Mouse (Mus musculus): Measurements from ENCODE around the gene Erf.
A peak's percentile ranks its signal among the peaks of the same experiment; 100 is the strongest.

Gene Erf

DNA sequence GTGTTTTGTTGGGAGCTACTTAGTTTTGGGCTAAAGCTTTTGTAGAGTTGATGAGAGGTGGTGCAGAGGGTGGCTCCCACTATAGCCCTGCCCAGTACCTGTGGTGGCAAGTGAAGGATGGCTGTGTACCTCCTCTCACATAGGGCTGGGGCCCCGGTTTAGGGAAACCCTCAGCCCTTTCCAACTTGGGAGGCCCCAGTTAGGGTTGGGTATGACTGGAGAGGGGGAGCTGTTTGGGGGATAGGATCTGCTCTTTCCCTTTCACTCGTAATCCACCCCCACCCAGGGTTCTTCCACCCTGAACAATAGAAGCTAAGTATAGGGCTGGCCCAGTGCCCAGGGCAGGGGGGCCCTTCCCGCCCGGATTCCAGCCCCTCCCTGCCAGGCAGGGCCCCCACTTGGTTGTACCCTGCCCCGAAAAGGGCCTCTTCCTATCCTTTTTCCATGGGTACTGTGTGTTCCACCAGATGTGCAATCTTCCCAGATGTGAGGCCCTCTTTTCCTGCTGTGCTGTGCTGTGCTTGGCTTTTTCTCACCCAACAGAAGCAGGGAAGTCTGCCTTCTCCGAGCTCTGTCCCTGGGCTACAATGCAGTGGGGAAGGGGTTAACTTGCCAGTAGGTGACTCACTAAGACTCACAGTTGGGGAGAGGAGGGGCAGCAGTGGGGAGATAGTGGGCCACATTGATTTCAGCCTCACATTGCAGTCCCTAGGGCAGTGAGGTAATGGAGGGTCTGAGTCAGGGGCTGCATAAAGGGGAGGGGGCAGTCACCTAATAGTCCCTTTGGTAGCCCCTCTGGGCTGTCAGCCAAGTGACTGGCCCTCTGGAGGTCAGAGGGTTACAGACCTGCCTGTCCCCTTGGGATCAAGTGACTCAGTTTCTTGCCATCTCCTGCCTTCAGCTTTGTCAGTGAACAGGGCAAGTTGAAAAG, 29.6 kb upstream of the Erf start:
- no peak for DNase-seq (ENCODE audit: low spot score)

DNA sequence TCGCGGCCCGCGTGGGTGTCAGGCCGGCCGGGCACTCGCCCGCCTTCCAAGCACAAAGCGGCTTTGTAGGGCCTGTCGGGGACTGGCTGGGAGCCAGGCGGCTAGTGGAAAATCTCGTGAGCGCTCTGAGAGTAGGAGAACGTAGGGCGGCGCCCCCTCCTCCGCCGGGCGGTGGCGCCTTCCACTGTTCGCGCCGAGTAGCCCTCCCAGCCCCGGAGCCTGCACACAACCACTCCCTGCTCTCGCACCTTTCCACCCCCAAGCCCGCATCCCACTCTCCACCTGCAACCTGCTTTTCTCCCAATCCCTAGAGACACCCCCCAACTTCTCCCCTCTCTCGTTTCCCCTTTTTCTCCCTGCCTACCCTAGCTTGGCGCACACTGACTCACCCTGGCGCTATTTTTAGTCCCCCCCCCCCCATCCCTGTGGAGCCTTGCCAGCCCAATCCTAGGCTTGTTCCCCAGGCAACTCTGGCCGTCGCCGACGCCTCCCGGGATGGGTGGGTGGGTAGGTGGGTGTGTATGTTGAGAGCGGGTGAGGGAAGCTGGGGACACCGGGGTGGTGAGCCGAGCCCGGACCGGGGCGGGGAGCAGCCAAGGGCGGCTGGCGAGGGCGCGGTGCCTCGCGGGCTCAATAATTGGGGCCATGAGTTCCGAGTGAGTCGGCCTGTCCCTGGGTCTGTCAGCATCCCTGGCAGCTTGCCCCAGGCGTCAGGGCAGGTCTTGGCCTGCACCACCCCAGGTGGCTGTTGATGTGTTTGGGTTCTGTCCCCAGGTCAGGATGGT, 28.7 kb upstream of the Erf start:
- peak; percentile 91 for DNase-seq (ENCODE audit: low spot score)

DNA sequence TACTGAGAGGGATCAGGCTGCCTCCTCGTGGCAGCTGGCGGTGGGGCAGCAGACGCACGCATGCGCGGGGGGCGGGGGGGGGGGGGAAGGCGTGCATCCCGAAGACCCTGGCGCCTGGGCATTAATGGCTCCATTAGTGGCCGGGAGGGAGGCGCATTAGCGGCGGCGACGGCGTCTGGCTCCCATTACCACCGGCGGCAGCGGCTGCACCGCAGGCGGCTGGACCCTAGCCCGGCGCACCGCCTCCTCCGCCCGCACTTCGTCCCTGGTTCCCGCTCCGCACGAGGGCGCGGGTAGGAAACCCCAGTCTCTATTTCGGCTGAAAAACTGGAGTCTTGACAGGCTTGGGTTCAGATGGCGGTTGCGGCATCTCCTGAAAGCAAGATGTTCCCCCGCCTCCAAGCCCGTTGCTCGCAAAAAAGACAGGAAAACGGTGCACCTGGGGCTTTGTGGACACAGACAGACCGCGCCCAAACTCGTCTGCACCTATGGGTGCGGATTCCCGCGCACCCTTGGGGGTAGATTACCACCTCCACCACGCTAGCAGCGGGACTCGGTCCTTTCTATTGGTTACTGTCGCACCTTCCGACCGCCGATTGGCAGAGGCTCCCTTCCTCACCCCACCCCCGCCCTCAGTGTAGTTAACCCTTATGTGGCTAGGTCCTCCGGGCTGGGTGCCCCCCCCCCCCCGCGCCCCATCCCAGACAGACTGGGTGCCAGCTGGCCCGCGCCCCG, 27.9 kb upstream of the Erf start:
- DNase-seq (ENCODE audit: low spot score) = peak; percentile 86

GRCm38 (mm10) chr7:25277998-25278340, 27.4 kb upstream of the Erf start:
- no peak for DNase-seq (ENCODE audit: low spot score)

GRCm38 (mm10) chr7:25277405-25277804, 26.8 kb upstream of the Erf start:
- DNase-seq (ENCODE audit: low spot score) = no peak

GRCm38 (mm10) chr7:25275555-25276298, 25.2 kb upstream of the Erf start:
- DNase-seq (ENCODE audit: low spot score) = no peak

DNA sequence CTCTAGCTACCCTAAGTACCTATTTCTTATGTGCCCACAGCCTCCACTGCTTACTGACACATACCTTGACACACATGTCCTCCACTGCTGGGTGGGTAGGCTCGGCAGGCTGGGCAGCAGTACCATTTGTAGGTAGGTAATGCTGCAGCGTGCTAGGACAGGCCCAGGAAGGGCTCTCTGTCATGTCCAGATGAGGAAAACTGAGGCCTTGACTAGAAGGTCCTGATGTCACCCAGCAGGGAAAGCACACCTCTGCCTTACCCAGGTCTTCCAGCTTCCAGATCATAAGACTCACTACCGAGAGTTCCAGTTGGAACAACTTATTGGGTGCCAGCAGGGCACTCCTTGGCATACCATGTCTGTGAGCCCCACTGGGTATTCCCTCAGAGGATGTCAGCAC, 24.4 kb upstream of the Erf start:
- no peak for DNase-seq (ENCODE audit: low spot score)

DNA sequence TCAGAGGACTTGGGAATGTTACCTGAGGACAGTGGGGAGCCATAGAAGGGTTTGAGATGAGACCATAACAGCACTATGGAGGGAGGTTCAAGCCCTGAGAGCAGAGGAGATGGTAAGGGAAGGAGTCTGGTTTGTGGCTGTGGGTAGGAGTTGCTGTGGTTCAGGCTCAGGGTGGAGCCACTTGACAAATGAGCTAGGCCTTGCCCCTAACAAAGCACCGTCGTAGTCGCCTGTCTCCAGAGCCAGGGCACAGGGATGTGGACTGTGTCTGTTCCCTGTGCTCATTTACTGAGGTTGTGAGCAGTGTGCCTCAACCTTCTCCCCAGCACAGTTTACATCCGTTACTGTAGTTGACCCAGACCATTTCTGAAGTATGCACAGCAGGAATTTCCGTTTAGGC, 24.0 kb upstream of the Erf start:
- no peak for DNase-seq (ENCODE audit: low spot score)

DNA sequence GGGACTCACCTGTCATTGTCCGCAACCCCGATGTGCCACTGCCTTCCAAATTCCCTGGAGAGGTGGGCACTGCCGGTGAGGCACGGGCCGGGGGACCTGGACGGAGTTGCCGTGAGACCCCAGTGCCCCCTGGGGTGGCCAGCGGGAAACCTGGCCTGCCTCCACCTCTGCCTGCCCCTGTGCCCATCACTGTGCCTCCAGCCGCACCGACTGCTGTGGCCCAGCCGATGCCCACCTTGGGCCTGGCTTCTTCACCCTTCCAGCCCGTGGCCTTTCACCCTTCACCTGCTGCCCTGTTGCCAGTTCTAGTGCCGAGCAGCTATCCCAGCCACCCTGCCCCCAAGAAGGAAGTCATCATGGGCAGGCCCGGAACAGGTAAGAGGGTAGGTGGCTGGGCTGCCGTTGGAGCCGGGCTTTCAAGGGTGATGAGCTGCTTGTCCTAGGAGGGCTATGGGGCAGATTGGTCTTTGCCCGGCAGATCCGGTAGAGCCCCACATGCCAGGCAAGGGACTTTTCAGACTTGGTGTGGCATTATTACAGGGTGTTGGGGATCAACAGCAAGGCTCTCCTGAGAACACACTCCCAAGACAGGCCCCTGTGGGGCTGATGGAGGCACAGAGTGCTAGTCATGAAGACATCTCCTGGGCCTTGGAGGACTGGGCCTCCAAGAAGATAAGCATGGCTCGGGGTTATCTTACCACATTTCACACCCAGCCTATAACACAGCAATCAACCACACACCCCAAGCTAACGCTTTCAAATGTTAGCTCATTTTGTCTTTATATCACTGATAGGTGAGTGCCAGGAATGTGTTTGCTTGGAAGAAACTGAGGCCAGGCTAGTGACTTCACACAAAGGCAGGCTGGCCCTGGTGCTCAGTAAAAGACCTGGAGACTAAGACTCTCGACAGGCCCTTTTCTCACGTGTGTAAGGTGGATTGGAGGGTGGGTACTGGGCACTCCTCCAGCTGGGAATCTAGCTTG, 23.0 kb upstream of the Erf start:
- DNase-seq (ENCODE audit: low spot score) = no peak

DNA sequence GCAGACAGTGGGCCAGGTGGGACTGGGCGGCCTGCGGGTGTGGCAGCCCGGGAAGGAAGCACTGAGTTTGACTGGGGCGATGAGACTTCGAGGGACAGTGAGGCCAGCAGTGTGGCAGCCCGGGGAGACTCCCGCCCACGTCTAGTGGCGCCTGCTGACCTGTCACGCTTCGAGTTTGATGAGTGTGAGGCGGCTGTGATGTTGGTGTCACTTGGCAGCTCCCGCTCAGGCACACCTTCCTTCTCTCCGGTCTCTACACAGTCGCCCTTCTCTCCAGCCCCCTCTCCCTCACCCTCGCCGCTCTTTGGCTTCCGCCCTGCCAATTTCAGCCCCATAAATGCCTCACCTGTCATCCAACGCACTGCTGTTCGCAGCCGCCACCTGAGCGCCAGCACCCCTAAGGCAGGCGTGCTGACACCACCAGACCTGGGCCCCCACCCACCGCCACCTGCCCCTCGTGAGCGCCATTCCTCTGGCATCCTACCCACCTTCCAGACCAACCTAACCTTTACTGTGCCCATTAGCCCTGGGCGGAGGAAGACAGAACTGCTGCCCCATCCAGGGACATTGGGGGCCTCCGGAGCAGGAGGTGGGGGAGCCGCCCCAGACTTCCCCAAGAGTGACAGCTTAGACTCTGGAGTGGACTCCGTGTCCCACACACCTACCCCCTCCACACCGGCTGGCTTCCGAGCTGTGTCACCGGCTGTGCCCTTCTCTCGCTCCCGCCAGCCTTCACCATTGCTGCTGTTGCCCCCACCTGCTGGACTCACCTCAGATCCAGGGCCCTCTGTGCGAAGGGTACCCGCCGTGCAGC, 22.1 kb upstream of the Erf start:
- DNase-seq (ENCODE audit: low spot score) = no peak

- DNase-seq (ENCODE audit: low spot score) = no peak
These were observed 21.3 kb upstream of the Erf start for GRCm38 (mm10) chr7:25271651-25272444.

DNA sequence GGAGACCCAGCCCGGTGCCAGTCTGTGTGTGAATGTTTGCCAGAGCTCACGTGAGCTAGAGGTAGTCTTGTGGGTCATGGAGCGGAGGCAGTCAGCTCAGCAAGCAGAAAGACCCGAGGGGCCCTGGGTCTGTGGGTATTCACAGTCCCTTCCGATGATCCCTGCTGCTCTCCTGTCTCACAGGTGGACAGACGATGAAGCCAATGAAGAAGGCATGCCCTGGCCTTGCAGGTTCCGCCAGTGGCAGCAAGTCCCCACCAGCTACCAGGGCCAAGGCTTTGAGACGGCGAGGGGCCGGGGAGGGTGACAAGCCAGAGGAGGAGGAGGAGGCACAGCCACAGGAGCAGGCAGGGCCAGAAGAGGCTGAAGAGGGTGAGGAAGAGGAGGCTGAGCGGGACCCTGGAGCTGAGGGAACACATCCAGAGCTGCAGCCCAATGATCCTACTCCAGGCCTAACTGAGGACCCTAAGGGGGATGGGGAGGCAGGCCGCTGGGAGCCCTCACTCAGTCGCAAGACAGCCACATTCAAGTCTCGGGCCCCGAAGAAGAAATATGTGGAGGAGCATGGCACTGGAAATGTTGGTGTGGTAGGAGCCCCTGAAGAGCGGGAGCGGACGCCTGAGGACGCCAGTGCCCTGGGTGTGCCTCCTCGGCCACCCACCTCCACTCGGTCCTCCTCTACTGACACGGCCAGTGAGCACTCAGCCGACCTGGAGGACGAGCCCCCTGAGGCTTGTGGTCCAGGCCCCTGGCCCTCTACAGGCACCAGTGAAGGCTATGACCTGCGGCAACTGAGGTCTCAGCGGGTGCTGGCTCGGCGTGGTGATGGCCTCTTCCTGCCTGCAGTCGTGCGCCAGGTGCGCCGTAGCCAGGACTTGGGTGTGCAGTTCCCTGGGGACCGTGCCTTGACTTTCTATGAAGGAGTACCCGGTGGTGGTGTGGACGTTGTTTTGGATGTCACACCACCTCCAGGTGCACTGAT, 20.4 kb upstream of the Erf start:
- no peak for DNase-seq (ENCODE audit: low spot score)

- no peak for DNase-seq (ENCODE audit: low spot score)
These were observed 19.1 kb upstream of the Erf start for GRCm38 (mm10) chr7:25269545-25270271.

GRCm38 (mm10) chr7:25269029-25269428, 18.5 kb upstream of the Erf start:
- DNase-seq (ENCODE audit: low spot score) = no peak

GRCm38 (mm10) chr7:25268588-25268987, 18.0 kb upstream of the Erf start:
- no peak for DNase-seq (ENCODE audit: low spot score)

GRCm38 (mm10) chr7:25267751-25268463, 17.3 kb upstream of the Erf start:
- DNase-seq (ENCODE audit: low spot score) = peak; percentile 100

Data from left cerebral cortex, adult 11 months (tissue).